Mouse (Mus musculus): Measurements from ENCODE around the gene Tcp11l1.

DNA sequence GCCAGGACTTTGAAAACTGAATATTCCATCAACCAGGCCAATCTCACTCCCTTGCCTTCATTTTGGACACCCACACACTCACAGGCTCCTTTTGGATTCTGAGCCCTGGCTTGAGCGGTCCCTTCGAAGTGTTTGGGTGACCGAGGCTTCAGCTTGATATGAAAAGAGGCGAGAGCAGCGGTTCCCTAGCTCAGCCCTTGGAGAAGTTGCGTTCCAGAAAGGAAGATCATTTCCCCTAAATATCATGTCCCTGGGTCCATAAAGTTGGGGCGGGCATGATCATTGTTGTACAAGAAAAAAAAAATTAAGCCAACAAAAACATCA, 479 bp upstream of the Tcp11l1 start:
- TF ChIP-seq POLR2A (IDR thresholded peaks at IDR 0.05; ENCODE audit: low read depth, low read length) (no peak), CTCF (IDR thresholded peaks at IDR 0.05; ENCODE audit: borderline replicate concordance, insufficient read depth, low read length) (no peak)
